ENCODE assay signal across 23 mouse cellular contexts in the genomic region with DNA sequence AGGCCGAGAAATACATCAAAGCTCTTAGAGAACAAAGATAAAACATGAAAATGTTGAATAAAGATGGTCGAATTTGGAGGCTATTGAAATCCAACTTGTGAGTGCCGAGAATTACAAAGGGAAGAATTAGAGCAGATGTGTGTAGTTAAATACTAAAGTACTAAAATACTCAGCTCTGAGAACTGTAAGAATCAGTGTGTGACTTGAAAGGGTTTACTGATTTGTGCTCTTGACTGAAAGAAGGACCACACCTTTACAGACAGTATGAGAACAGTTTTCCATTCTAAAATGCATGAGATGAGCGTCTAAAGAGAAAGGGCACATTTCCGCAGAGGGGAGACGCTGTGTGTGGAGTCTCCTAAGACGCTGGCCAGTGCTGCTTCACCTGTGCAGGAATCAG. TPM values are rescaled to one million over a fixed set of nuclear protein-coding genes. Genes with fewer than 3 reads are reported as not detected.
DNase-seq lines count a peak whose midpoint lies in the region; ATAC-seq and TF ChIP-seq lines count a peak whose summit lies in the region.
"Had no signal": no experiment of that assay in that cellular context is flagged by ENCODE, and none has a peak within 500 bp of the region (broad histone marks: within the 10 kb centered on the region; RNA-seq: fewer than 3 reads in every experiment).

No protein-coding gene starts in this region.

- H3K9ac ChIP-seq in forebrain, embryonic 14.5 days (ENCODE audit: low read length): no peak overlapping the region
- H3K9ac ChIP-seq: embryonic facial prominence, embryonic 12.5 days; forebrain, embryonic 13.5 days had no signal

- H3K27ac ChIP-seq in gastrocnemius, adult 2 months: peak overlapping the region; percentile 79
- peak overlapping the region; percentile 16; the same call in 1 of the 2 replicates for H3K27ac ChIP-seq in embryonic facial prominence, embryonic 10.5 days (replicated peaks)
- no peak overlapping the region for H3K27ac ChIP-seq in forebrain, embryonic 14.5 days (ENCODE audit: low read depth, low read length)
- H3K27ac ChIP-seq: forebrain, embryonic 13.5 days had no signal

- H3K4me2 ChIP-seq in forebrain, embryonic 14.5 days (ENCODE audit: low read length): no peak overlapping the region
- H3K4me2 ChIP-seq: embryonic facial prominence, embryonic 12.5 days; forebrain, embryonic 13.5 days had no signal

- peaks cover 17% of the 10 kb centered on the region for H3K4me1 ChIP-seq in embryonic facial prominence, embryonic 10.5 days
- H3K4me1 ChIP-seq in forebrain, embryonic 14.5 days (ENCODE audit: control insufficient read depth, insufficient read depth, low read length): no peaks in the 10 kb centered on the region
- H3K4me1 ChIP-seq: forebrain, embryonic 13.5 days had no signal

- DNase-seq in gastrocnemius, adult 2 months: no peak
- no peak for DNase-seq in gastrocnemius, adult 8-10 months (ENCODE audit: low spot score in 2 of 2)
- DNase-seq in ES-CJ7 (ENCODE audit: low read depth, low spot score) (peak; percentile 7), R1 (ENCODE audit: low read depth, low spot score) (peak; percentile 6)
- no peak for DNase-seq in embryonic facial prominence, embryonic 10.5 days (ENCODE audit: low spot score)
- DNase-seq in adrenal gland, postnatal 36 days: no peak
- DNase-seq in forebrain, embryonic 14.5 days (ENCODE audit: low spot score): no peak
- DNase-seq: B cell, adult 2 months; cerebellum, adult 11 months; cerebellum, adult 18-20 months; cerebellum, adult 8-10 months; cerebellum, adult 9-11 months; cerebellum, postnatal 14 days; cerebellum, postnatal 36 days had no signal

- no peak for ATAC-seq in monocyte, adult 5-6 weeks (replicated peaks; ENCODE audit: insufficient number of reproducible peaks, low FRiP score, low TSS enrichment, poor library complexity, severe bottlenecking)
- no peak for ATAC-seq in forebrain, embryonic 14.5 days
- ATAC-seq: activated CD4-positive, CD25-positive, alpha-beta regulatory T cell, adult 4 months; CD4-positive, CD25-positive, alpha-beta regulatory T cell, adult 4 months; forebrain, embryonic 13.5 days; forebrain, embryonic 16.5 days; Patski had no signal

- H3K36me3 ChIP-seq in embryonic facial prominence, embryonic 10.5 days (replicated peaks): no peaks in the 10 kb centered on the region
- no peaks in the 10 kb centered on the region for H3K36me3 ChIP-seq in forebrain, embryonic 14.5 days (ENCODE audit: control insufficient read depth, insufficient read depth, low read length)
- H3K36me3 ChIP-seq: embryonic facial prominence, embryonic 12.5 days; G1E had no signal

- intact Hi-C loops in gastrocnemius, adult 2 months (cut with DNase I): no loop called here

- no peaks in the 10 kb centered on the region for H3K27me3 ChIP-seq in embryonic facial prominence, embryonic 10.5 days (replicated peaks; ENCODE audit: low read depth, poor library complexity, severe bottlenecking)
- no peaks in the 10 kb centered on the region for H3K27me3 ChIP-seq in forebrain, embryonic 14.5 days (replicated peaks; ENCODE audit: control insufficient read depth, insufficient read depth, low read length)
- H3K27me3 ChIP-seq: CH12.LX; embryonic facial prominence, embryonic 12.5 days; forebrain, embryonic 13.5 days; Patski had no signal

- H3K4me3 ChIP-seq in gastrocnemius, adult 2 months: no peak overlapping the region; the same call in 1 of the 2 replicates
- H3K4me3 ChIP-seq in embryonic facial prominence, embryonic 10.5 days: no peak overlapping the region
- H3K4me3 ChIP-seq in forebrain, embryonic 14.5 days (ENCODE audit: low read depth, low read length): no peak overlapping the region
- H3K4me3 ChIP-seq: embryonic facial prominence, embryonic 12.5 days; forebrain, embryonic 13.5 days had no signal

- 80% methylated on average over 7 of the region's 7 CpGs for WGBS in embryonic facial prominence, embryonic 10.5 days
- 82% methylated on average over 7 of the region's 7 CpGs for WGBS in forebrain, embryonic 14.5 days

- no peaks in the 10 kb centered on the region for H3K9me3 ChIP-seq in embryonic facial prominence, embryonic 10.5 days
- H3K9me3 ChIP-seq in forebrain, embryonic 14.5 days (replicated peaks; ENCODE audit: control insufficient read depth, low read length): no peaks in the 10 kb centered on the region
- H3K9me3 ChIP-seq: embryonic facial prominence, embryonic 12.5 days; forebrain, embryonic 13.5 days; G1E had no signal

- TF ChIP-seq CTCF in gastrocnemius, adult 2 months (IDR thresholded peaks at IDR 0.05): no peak

RNA-seq across cellular contexts. Expression of gene Zbtb20, which starts 10.3 kb away (rescaled TPM):
- total RNA-seq in gastrocnemius, adult 2 months (2021): 100 to 1,000 TPM in 1 of 2 experiments, 10 to 100 TPM in 1; 87.2 to 104 TPM
- 100 to 1,000 TPM in 1 of 4 experiments, 10 to 100 TPM in 3; 90.8 to 101 (median 92.1) TPM for total RNA-seq in gastrocnemius, adult 8-10 months (2022)
- 19.6 and 20.1 TPM in 2 replicates for polyA plus RNA-seq in embryonic facial prominence, embryonic 10.5 days (2016; fragmentation: Nextera tagmentation; extraction: Ambion mirVana)
- 100 to 1,000 TPM; 139 to 141 TPM for total RNA-seq in adrenal gland, postnatal 36 days (2021)
- 9.1 to 77.6 TPM (median 22.8 TPM) in 3 replicates for total RNA-seq in monocyte, adult 5-6 weeks (2017)
- 41.0 and 86.0 TPM in 2 replicates for polyA plus RNA-seq in forebrain, embryonic 14.5 days (2014; fragmentation: Nextera tagmentation; extraction: Ambion mirVana)

Comparison
In these comparisons a context has a peak if more than half of its experiments do, and no peak if none do; other contexts are left out.
1. DNase-seq: peak in ES-CJ7 (single experiment) and R1 (single experiment); none in gastrocnemius, adult 2 months (single experiment), gastrocnemius, adult 8-10 months (0 of 2), embryonic facial prominence, embryonic 10.5 days (single experiment), adrenal gland, postnatal 36 days (0 of 2) and forebrain, embryonic 14.5 days (single experiment).